Mouse (Mus musculus) stomach, embryonic 14.5 days (tissue): Measurements from ENCODE around the gene Galnt18. TPM values are rescaled to one million over a fixed set of nuclear protein-coding genes. Genes with fewer than 3 reads are reported as not detected.

Experiments used
- ATAC-seq: fragments of 200-750 bp; cut with Nextera tagmentation; 2 replicates; pipeline ENCODE4 v1.8.0; 2017; ENCODE audit warnings: low read depth, moderate TSS enrichment; ENCODE audit not compliant: insufficient number of reproducible peaks, insufficient read depth, low FRiP score
- H3K27ac ChIP-seq: fragments of 300-500 bp; sonication (generic); 2 replicates; pipeline ENCODE4 v1.5.1; 2014; ENCODE audit warnings: mild to moderate bottlenecking, low read length, moderate library complexity, mixed read lengths
- H3K27me3 ChIP-seq: fragments of 300-500 bp; sonication (generic); 2 replicates; pipeline ENCODE4 v1.6.1; 2014; ENCODE audit warnings: low read length, control low read depth, mixed read lengths; ENCODE audit not compliant: control insufficient read depth, insufficient read depth
- H3K36me3 ChIP-seq: fragments of 300-500 bp; sonication (generic); 2 replicates; pipeline ENCODE4 v1.6.1; 2014; ENCODE audit warnings: mild to moderate bottlenecking, control low read depth, low read length, moderate library complexity, mixed read lengths; ENCODE audit not compliant: control insufficient read depth, insufficient read depth
- H3K4me1 ChIP-seq: fragments of 300-500 bp; sonication (generic); 2 replicates; pipeline ENCODE4 v1.6.1; 2014; ENCODE audit warnings: low read length, control low read depth, mixed read lengths; ENCODE audit not compliant: control insufficient read depth, insufficient read depth
- H3K4me2 ChIP-seq: fragments of 300-500 bp; sonication (generic); replicated peaks from 2 replicates; pipeline ENCODE4 v1.6.1; 2014; ENCODE audit warnings: low read depth, low read length, control low read depth
- H3K4me3 ChIP-seq: fragments of 300-500 bp; sonication (generic); 2 replicates; pipeline ENCODE4 v1.5.1; 2014; ENCODE audit warnings: low read depth, low read length, control low read depth
- H3K9ac ChIP-seq: fragments of 300-500 bp; sonication (generic); replicated peaks from 2 replicates; pipeline ENCODE4 v1.6.1; 2014; ENCODE audit warnings: low read depth, mild to moderate bottlenecking, control low read depth, low read length, moderate library complexity, mixed read lengths
- H3K9me3 ChIP-seq: fragments of 300-500 bp; sonication (generic); 2 replicates; pipeline ENCODE4 v1.6.1; 2016; ENCODE audit warnings: low read depth, low read length, control low read depth; ENCODE audit not compliant: control insufficient read depth
- WGBS: fragments of 180-500 bp; shearing (Covaris S2); extraction: QIAGEN DNeasy Blood & Tissue Kit; methylation state at CpG from one replicate; pipeline ENCODE4 v1.1.7; 2014; 5-methylcytosine and 5-hydroxymethylcytosine counted together
- polyA plus RNA-seq: library from polyadenylated mRNA; unstranded; fragments of >200 nt; fragmentation: Nextera tagmentation; extraction: Ambion mirVana; gene quantifications from 2 replicates; pipeline ENCODE4 v1.2.1, GENCODE M21; 2014

Galnt18 gene
- polyA plus RNA-seq, 1 experiment from 2014 or later: 40.8 TPM

- Histone ChIP-seq H3K9me3 (no peaks in the 10 kb centered on the region), H3K27ac (no peak overlapping the region), H3K4me3 (no peak overlapping the region), H3K4me1 (no peaks in the 10 kb centered on the region), H3K9ac (no peak overlapping the region), H3K36me3 (no peaks in the 10 kb centered on the region), H3K4me2 (no peak overlapping the region), H3K27me3 (no peaks in the 10 kb centered on the region)
- WGBS: 82% methylated on average over 2 of the region's 2 CpGs
- ATAC-seq: no peak
These were observed 207.4 kb downstream of the Galnt18 start for GRCm38 (mm10) chr7:111572336-111572735.

- Histone ChIP-seq H3K4me2 (no peak overlapping the region), H3K9me3 (no peaks in the 10 kb centered on the region), H3K4me3 (no peak overlapping the region), H3K9ac (no peak overlapping the region), H3K27ac (no peak overlapping the region), H3K36me3 (no peaks in the 10 kb centered on the region), H3K4me1 (no peaks in the 10 kb centered on the region), H3K27me3 (no peaks in the 10 kb centered on the region)
- ATAC-seq: no peak
- 74% methylated on average over 6 of the region's 6 CpGs for WGBS
These were observed 212.9 kb downstream of the Galnt18 start for GRCm38 (mm10) chr7:111566838-111567237.

- no peaks in the 10 kb centered on the region for H3K36me3 ChIP-seq
- no peaks in the 10 kb centered on the region for H3K27me3 ChIP-seq
- ATAC-seq: no peak
- H3K4me1 ChIP-seq: no peaks in the 10 kb centered on the region
- no peak overlapping the region for H3K4me2 ChIP-seq
- no peak overlapping the region for H3K27ac ChIP-seq
- 76% methylated on average over 9 of the region's 9 CpGs for WGBS
- no peaks in the 10 kb centered on the region for H3K9me3 ChIP-seq
- no peak overlapping the region for H3K9ac ChIP-seq
- no peak overlapping the region for H3K4me3 ChIP-seq
These were observed 216.3 kb downstream of the Galnt18 start for GRCm38 (mm10) chr7:111563316-111564110.

GRCm38 (mm10) chr7:111560097-111560496 is 219.7 kb downstream of the Galnt18 start:
- no peak for ATAC-seq
- Histone ChIP-seq H3K4me2 (no peak overlapping the region), H3K4me1 (no peaks in the 10 kb centered on the region), H3K36me3 (no peaks in the 10 kb centered on the region), H3K27me3 (no peaks in the 10 kb centered on the region), H3K27ac (no peak overlapping the region), H3K9me3 (no peaks in the 10 kb centered on the region), H3K4me3 (no peak overlapping the region), H3K9ac (no peak overlapping the region)
- 85% methylated on average over 3 of the region's 3 CpGs for WGBS

GRCm38 (mm10) chr7:111559011-111559410 is 220.8 kb downstream of the Galnt18 start:
- Histone ChIP-seq H3K9ac (no peak overlapping the region), H3K4me2 (no peak overlapping the region), H3K27me3 (no peaks in the 10 kb centered on the region), H3K4me1 (no peaks in the 10 kb centered on the region), H3K27ac (no peak overlapping the region), H3K36me3 (no peaks in the 10 kb centered on the region), H3K9me3 (no peaks in the 10 kb centered on the region), H3K4me3 (no peak overlapping the region)
- 40% methylated on average over 3 of the region's 3 CpGs for WGBS
- ATAC-seq: no peak

DNA sequence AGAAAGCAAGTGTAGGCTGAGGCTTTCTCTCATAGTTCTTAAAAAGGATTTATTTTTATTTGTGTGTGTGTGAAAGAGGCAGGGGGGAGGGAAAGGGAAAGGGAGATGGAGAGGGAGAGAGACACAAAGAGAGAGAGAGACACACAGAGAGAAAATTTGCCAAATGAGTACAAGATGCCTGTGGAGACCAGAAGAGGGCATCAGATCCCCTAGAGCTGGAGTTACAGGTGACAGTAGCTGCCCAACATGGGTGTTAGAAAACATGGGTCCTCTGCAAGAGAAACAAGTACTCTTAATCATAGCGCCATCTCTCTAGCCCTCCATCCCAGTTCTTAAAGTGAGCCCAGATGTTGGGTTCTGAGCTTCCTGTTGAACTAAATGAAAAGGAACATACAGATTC is 228.8 kb downstream of the Galnt18 start:
- Histone ChIP-seq H3K4me3 (no peak overlapping the region), H3K9ac (no peak overlapping the region), H3K36me3 (0 out of 2 replicates have a peak, but pooled peaks cover 3% of the 10 kb centered on the region), H3K4me1 (0 out of 2 replicates have a peak, but pooled peaks cover 3% of the 10 kb centered on the region), H3K27me3 (no peaks in the 10 kb centered on the region), H3K27ac (no peak overlapping the region), H3K4me2 (no peak overlapping the region), H3K9me3 (no peaks in the 10 kb centered on the region)
- no peak for ATAC-seq
- WGBS: 93% methylated on average over 1 of the region's 1 CpGs

DNA sequence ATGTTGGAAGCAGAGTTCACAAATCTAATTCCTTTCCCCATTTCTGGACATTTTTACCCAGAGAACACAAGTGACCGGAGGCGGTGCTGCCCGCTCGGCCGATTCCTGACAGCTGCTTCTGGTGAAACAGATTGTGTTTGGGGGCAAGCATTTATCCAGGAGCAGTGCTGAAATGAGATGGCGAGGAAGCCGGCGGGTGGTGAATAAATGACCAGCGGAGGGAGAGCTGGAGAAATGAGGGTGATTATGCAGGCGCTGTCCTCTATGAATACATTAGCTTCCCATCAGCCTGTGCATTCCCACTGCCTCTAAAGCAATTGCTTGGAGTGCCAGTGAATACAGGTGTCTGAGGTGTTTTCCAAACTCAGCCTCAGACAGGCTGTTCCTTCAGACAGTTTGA is 232.7 kb downstream of the Galnt18 start:
- Histone ChIP-seq H3K4me3 (no peak overlapping the region), H3K9ac (no peak overlapping the region), H3K27ac (no peak overlapping the region), H3K27me3 (no peaks in the 10 kb centered on the region), H3K4me2 (no peak overlapping the region), H3K36me3 (no peaks in the 10 kb centered on the region), H3K9me3 (no peaks in the 10 kb centered on the region), H3K4me1 (0 out of 2 replicates have a peak, but pooled peaks cover 3% of the 10 kb centered on the region)
- ATAC-seq: no peak
- WGBS: 58% methylated on average over 10 of the region's 10 CpGs

DNA sequence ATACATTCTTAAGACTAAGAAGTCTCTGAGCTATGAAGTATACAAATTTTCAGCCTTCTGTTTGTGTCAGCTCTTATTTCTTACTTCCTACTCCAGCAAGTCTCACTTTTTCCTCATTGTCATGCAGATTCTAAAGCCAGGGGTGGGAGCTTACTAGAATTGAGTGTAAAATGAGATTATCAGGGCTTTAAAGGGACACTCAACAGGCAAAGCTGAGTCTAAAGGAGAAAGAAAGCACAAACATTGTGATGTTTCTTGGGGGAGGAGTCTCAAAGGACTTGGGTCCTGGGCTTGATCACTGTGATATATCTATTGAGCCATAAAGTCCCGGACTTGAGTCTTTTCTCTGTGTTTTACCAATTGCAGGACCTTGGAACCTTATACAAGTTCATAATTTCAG is 234.2 kb downstream of the Galnt18 start:
- H3K4me3 ChIP-seq: no peak overlapping the region

GRCm38 (mm10) chr7:111537946-111538345 is 241.8 kb downstream of the Galnt18 start:
- H3K9me3 ChIP-seq: no peaks in the 10 kb centered on the region
- H3K36me3 ChIP-seq: no peaks in the 10 kb centered on the region
- 57% methylated on average over 6 of the region's 6 CpGs for WGBS
- no peaks in the 10 kb centered on the region for H3K4me1 ChIP-seq
- no peak overlapping the region for H3K9ac ChIP-seq
- H3K4me2 ChIP-seq: no peak overlapping the region
- no peaks in the 10 kb centered on the region for H3K27me3 ChIP-seq
- no peak overlapping the region for H3K4me3 ChIP-seq
- no peak for ATAC-seq
- H3K27ac ChIP-seq: no peak overlapping the region

More for the DNA sequence above, 234.2 kb downstream of the Galnt18 start:
- no peaks in the 10 kb centered on the region for H3K9me3 ChIP-seq
- no peaks in the 10 kb centered on the region for H3K27me3 ChIP-seq
- H3K36me3 ChIP-seq: no peaks in the 10 kb centered on the region
- H3K9ac ChIP-seq: no peak overlapping the region
- H3K4me1 ChIP-seq: 0 out of 2 replicates have a peak, but pooled peaks cover 3% of the 10 kb centered on the region
- no peak overlapping the region for H3K27ac ChIP-seq
- H3K4me2 ChIP-seq: no peak overlapping the region
- WGBS: 88% methylated on average over 1 of the region's 1 CpGs
- ATAC-seq: no peak
